Mouse (Mus musculus): ENCODE results near the gene Them7.

Them7 gene

DNA sequence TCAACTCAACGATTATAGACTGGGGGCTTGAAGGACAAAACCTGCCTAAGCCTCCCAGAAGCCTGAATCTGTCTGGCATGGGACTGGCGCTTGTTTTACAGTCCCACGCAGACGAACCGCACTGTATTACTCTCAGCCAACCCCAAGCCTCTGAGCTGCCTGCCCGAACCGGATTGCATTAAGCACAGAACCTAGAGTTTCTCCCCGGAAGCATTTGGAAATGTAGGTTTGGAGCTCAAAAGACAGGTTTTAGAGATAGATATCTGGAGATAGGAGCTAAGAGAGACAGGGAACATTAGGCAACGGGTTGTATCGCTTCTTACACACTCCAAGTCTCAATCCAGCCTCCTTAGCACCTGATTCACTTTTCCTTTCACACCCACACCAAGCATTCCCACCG, 149.5 kb downstream of the Them7 start:
- no peak for DNase-seq (ENCODE audit: low read depth, low spot score)

DNA sequence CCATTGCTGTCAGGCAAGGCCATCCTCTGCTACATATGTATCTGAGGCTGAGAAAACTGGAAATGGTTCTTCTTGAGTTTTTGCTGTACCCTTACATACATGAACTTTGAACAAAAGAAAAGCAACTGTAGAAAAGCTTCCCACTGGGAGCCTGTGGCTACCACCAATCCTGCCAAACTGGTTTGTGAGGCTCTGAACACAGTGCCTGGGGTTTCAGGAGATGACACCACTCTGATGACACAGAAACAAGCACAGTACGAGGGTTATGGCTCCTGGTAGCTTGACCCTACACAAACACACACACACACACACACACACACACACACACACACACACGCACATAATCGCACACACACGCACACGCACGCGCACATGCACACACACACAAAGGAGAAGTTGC, 151.1 kb downstream of the Them7 start:
- DNase-seq (ENCODE audit: low read depth, low spot score) = no peak

DNA sequence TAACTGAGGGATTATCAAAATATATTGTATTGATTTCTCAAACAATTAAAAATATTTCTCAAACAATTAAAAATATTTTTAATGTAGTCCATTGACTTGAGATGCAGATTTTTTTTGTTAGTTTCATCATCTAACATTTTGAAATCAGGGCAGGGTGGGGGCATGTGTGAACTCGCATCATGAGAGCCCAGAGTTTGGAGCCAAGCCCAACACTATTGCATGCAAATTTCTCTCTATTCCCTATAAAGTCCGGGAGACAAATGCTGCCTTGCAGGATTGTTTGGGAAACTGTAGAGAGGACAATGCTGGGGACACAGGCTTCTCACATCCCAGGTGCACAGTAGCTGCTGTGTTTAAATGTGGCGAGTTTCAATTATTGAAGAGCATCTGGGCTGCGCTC, 151.6 kb downstream of the Them7 start:
- DNase-seq (ENCODE audit: low read depth, low spot score) = no peak

DNA sequence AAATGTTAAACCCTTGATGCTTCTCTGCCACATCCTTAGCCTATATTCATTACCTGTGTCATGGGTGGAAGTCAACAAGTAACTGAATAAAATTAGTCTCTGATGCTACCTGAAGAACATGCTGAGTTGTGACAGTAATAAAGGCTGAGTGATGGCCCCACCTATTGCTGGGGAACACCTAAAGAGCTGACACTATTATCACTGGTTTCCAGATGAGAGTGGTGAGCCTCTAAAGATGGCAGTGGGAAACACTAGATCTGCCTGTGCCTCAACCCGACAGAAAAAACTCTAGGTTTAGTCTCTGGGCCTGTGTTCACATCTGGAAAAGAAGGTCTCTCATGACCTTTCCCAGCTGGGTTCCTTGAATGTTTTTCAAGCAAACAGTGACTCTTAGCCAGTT, 155.6 kb downstream of the Them7 start:
- no peak for DNase-seq (ENCODE audit: low read depth, low spot score)

DNA sequence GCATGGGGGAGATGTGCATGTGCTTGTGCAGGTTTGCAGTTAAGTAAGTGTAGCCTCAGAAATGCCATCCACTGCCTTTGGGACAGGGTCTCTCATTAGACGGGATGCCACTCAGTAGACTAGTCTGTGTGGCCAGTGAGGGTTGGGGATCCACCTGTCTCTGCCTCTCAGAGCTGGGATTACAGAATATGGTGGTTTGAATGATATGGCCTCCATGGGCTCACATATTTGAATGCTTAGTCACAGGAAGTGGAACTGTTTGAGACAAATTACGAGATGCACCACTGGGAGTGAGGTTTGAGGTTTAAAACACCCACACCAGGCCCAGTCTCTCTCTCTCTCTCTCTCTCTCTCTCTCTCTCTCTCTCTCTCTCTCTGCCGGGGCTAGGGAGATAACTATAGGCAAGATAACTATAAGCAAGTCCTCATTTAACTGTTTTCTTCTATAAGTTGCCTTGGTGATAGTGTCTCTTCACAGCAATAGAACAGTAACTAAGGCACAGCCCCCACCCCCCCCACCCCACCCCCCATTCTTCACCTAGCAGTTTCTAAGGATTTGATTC, 156.7 kb downstream of the Them7 start:
- no peak for DNase-seq (ENCODE audit: low read depth, low spot score)

DNA sequence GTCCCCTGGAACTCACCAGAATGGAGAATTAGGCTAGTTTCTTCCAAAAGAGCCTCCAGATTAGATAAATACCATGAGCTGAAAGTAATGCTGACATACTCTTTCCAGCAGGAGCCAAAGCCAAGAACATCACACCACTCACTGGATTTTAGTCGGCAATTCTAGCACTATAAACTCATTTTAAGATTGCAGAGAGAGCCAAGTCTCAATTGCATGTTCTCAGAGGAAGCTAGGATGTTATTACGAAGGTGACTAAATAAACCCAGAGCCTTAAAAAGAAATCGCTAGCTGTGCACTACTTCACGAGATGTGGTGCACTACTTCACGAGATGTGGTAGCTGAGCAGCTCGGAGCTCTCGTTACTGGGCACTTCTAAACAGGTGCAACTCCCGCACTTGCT, 158.9 kb downstream of the Them7 start:
- no peak for DNase-seq (ENCODE audit: low read depth, low spot score)

DNA sequence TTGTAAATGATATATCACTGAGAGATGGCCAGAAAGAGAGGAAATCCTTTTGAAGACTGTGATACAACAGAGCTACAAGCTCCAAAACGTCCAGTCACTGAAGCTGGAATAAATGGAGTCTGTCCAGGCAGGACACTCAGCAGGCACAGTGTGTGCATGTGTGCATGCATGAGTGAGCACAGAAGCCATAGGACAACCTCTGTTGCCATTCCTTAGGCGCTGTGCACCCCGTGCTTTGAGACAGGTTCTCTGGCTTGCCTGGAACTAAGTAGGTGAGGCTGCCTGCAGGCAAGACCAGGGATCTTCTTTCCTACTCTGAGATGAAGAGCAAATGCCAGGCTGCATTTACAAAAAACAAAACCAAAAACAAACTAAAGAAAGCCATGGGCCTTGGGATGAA, 160.9 kb downstream of the Them7 start:
- DNase-seq (ENCODE audit: low read depth, low spot score) = no peak

DNA sequence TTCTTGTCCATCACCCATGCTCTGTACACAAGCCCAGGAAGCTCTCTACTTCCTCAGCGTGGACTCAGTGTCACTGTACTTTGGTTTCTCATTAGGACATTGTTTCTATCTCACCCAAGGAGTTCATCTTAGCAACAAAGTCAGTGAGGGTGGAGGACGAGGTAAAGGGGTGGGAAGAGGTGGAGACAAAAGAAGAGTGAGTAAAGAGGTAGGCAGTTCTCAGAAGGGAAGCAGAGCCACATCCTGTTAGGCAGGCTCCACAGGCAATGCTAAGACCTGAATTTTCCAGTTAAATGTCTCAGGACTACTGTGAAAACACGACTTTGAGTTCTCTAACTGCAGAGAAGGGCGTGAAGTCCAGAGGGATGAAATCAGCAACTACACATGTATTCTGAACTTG, 162.3 kb downstream of the Them7 start:
- no peak for DNase-seq (ENCODE audit: low read depth, low spot score)

DNA sequence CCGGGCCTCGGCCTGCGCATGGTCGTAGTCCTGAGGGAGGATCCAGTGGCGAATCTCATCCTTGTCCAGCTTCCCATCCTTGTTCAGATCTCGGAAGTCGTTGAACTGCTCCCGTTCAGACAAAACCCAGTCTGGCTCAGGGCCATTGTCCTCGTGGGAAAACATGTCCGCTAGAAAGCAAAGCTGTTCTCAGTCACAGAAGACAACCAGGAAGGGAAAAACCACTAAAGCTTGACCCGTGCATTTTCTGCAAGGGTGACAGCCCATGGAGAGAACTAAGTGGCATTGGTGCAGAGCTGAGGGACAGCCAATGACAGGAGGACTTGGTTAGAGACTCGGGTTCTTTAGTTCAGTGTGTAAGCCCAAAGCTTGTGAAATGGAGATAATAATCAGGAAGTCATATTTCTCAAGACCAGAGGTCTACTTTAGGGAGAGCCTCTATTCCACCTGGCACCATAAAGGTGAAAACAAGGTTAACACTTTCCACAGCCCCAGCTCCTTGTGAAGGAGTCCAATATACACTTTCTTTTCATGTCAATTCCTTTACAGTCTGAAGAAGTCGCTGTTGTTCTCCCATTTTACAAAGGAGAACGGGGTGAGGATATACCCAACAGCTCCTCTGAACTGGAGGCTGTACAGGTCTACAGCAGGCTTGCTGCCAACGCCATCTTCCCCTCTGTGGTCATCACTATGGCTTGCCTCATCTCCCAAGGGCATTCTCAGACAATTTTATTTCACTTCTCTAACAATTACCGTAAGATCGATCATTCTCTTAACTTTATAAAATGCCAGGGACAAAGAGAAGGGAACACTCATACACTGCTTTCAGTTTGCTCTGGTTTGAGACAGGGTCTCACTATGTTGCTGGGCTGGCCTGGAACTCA, 165.1 kb downstream of the Them7 start:
- DNase-seq (ENCODE audit: low read depth, low spot score) = no peak

DNA sequence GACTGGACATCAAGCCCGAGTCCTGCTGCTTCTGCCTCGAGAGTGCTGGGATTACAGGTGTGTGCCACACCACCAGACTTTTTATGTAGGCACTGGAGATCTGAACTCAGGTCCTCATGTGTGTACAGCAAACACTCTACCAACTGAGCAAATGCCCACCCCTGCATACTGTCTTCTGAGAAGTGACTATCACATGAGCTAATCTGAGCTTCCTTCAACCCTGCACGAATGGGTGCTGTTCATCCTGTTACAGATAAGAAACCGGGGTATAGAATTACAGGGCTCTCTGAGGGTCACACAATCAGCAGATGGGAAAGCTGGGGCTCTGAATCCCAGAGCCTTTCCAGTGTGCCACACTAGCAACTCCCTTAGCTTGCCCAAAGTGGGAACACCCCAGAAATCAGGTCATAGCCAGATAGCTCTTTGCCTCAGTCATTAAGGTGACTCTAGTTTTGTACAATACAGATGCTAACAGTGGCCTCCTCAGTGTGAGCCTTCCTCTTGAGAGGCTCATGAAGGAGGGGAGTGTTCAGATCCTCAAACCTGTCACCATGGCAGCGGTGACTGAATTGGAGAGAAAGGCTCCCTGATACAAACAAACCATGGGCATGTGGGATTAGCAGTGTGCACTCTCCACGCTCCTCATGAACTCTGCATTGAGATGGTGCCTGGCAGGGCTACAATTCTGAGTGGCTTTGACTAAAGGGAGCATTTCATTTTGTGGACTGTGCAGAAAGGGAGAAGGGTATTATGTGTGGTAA, 166.7 kb downstream of the Them7 start:
- no peak for DNase-seq (ENCODE audit: low read depth, low spot score)

DNA sequence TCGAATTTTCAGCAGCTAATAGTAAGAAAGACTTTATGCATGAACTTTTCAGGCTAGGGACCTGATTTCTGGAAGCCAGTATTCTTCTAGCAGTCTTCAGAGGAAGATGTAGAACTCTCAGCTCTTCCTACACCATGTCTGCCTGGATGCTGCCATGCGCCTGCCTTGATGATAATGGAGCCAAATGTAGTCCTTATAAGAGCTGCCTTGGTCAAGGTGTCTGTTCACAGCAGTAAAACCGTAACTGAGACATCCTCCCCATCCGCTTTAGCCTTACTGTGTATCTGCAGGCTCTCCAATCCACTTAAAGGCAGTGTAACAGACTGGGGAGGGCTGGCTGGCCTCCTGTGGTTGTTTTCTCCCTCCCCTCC, 167.3 kb downstream of the Them7 start:
- DNase-seq (ENCODE audit: low read depth, low spot score) = no peak

DNA sequence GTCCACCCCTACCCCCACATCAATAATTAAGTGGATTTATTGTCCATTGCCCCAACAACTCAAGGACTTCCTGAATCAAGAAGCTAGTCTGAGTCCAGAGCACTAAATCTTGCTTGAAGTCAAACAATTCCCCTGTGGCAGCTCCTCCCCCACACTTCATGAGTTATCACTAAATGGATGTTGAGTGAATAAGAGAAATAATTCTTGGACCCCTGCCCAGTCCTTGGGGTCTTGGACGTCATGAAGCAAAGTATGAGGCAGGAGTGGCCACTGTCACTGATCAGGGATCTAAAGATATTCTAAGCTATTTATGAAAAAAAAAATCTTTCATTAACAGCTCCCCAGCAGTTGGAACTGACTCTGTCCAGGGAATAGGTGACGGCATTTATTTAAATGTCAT, 168.4 kb downstream of the Them7 start:
- no peak for DNase-seq (ENCODE audit: low read depth, low spot score)

DNA sequence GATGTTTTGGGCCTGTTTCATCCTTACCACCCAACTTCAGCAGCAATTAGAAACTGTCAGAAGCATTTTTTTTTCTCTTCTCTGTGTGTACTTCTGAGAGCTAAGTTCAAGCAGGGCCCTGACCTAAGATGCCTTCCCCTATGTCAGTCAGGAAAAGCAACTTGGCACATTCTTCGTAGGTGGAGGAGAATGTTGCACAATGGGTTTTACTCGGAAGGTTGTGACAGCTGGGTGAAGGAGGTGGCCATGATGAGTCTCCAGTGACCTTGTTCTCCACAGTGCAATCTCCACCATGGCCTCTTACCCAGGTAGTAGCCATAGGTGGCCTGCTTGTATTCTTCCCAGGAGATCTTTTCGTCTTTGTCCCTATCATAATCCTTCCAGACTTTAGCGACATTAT, 170.3 kb downstream of the Them7 start:
- DNase-seq (ENCODE audit: low read depth, low spot score) = no peak

DNA sequence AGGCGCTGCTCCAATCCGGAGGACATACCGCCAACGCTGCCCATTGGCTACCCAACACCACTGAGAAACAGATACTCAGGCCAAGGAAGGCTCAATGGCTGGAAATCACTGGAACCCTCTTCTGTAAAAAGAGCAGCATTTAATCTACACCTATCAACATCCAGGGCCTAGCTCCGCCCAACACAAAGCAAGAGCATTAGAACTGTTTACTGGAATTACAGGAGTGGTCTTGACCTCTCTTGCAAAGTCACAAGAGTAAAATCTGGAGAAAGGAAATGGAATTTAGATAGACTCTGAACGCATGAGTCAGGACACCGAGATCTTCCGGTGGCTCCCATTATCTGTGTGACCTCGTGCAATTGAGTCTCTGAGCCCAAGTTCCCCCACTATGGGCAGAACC, 171.9 kb downstream of the Them7 start:
- DNase-seq (ENCODE audit: low read depth, low spot score) = no peak

DNA sequence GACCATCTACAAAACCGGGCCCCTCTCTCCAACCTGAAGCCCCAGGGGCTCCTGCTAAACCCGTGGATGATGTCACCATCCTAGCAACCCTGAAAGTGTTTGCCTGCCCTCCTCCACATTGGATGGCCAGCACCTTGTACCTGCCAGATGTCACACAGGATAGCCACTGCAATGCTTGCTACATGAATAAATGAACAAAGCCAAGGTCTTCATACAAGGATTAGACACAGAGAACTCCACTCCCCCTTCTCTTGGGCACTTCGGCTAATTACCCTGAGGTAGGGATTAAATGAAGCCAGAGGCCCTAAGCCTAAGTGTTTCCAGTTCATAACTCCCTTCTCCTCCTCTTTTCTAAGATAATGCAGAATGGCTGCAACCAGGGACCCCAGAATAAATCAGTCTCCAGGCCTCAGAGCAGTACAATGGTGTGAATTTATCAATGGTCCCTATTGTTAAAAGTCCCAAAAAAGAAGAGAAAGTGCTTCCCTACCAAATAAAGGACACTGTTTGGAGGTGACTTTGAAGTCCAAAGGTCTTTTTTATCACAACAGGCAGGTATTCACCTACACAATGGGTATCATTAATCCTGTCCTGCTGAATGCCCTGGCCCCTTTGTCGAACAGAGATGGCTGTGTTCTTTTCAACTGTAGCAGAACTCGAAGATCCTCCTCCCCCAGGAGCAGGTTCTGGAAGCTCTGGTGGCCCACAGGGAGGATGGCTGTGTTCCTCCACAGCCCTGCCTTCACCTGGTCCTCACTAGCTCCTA, 173.5 kb downstream of the Them7 start:
- no peak for DNase-seq (ENCODE audit: low read depth, low spot score)

DNA sequence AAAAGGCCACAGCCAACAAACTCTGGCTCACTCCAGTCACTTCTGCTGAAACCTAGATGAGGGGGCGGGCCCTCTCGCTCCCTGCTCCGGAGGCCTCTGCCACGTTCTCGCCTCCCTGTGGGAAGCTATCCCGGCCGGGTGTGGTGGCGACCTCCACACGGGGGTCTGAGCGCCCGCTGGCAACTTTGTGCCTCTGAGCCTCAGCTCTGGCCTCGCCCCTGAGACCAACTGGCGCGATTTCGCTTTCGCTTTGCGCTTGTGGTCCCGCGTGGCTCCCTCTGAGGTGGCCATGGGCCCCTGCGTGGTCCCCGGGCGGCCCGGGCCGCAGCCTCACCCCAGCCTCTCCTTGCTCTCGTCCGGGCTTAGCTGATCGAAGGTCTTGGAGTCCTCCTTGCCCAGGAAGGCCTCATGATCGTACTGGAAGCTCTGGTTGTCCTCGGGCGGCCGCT, 174.5 kb downstream of the Them7 start:
- peak; percentile 29 for DNase-seq (ENCODE audit: low read depth, low spot score)

DNA sequence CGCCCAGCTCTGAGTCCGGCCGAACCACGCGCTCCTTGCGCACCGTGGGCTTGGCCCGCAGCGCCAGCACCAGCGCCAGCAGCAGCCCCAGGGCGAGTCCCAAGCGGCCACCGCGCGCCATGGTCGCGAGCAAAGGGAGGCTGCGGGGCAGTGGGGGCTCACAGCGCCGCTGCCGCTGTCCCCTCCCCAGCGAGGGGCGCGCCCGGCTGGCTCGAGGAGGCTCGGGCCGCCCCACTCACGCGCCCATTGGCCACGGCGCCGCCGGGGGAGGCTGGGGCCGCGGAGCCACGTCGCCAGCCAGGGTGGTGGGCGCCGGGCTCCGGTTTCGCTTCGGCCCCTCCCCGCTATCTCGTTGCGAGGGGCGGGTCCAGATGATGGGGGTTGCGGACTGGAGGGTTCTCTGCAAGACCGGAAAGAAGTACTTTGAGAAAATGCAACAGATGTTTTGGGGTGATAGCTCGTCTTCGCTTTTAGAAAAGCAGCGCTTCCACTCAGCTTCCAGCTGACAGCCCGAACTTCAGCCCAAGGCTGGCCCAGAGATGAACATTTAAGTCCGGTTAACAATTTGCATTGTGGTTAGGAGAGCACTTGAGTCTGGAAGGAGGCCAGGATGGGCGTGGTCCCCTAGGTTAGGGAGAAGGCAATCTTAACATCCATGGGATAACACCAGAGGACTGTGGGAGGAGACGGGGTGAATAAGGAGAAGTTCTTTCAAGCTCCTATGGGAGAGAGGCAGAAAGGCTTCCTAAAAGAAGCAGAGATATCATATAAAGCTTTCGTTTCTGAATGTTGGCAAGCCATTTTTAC, 175.2 kb downstream of the Them7 start, which contains the start of gene Rcn1:
Gene Rcn1, minus strand, starts transcription at position 235 of the 807 bp plus-strand sequence.
- DNase-seq (ENCODE audit: low read depth, low spot score) = peak; percentile 36

DNA sequence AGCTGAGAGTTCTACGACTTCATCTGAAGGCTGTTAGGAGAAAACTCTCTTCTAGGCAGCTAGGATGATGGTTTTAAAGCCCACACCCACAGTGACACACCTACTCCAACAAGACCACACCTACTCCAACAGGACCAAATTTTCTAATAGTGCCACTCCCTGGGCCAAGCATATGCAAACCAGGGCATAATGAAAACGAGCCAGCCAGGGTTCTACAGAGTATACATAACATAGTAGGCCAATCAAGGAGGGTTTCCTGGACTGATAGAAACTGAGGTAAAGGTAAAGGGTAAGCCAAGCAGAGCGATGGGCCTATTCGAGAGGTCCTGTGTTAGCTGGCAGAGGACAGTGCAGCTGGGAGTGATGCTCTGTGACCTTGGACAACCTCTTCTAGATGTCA, 176.4 kb downstream of the Them7 start:
- no peak for DNase-seq (ENCODE audit: low read depth, low spot score)

DNA sequence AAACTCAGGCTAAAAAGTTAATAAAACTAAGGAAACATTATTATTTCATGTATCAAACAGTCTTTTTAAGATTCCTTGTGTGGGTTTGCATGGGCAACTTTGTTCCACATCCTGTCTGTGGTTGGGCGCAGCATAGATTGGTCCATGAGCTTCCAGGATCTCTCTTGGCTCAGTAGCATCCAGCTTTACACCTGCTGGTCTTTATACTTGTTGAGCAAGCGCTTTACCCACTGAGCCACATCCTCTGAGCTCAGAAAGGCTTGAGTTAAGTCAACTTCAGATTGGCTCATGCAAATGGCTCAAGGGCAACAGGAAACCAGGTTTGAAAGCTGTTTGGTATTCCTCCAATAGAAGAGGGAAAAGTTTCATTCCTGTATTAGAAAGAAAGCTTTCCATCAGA, 178.1 kb downstream of the Them7 start:
- no peak for DNase-seq (ENCODE audit: low read depth, low spot score)

DNA sequence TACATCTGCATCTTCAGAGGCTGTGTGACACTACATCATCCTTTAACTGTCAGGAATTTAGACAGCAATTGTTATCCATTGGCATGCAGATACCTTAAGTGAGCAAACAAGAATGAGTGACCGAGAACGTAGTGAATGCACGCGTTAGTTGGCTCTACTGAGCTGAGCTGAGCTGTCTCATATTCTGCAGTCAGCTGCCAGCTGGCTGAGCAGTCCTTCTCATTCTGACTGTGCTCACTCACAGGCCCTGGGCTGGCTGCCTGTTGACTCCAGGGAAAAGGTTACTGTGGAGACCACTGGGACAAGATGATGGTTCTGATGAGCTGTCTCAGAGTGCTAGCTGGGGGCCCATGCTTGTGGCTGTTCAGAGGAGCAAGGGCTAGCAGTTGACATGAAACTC, 184.4 kb downstream of the Them7 start:
- no peak for DNase-seq (ENCODE audit: low read depth, low spot score)

DNA sequence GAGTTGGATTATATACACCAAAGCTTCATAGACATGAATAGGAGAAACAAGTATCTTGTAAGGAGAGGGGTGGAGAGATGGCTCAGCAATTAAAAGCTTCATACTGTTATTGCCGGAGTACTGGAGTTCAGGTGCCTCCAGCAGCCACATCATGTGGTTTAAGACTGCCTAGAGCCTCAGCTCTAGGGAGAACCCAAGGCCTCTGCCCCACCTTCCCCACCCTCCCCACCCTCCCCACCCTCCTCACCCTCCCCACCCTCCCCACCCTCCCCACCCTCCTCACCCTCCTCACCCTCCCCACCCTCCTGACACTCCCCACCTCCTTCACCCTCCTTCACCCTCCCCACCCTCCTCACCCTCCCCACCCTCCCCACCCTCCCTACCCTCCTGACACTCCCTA, 185.1 kb downstream of the Them7 start:
- DNase-seq (ENCODE audit: low read depth, low spot score) = no peak

Data from retina, postnatal 7 days (tissue).